Mouse (Mus musculus): ENCODE measurements at regions not wholly inside any gene's neighbourhood (a gene's known extent, or its start where the extent isn't known, plus 50 kb on each side); places are given as distances from the start of the nearest gene placed in this dataset.

GRCm38 (mm10) chr1:76829690-76830089 lies 685.2 kb downstream of the Epha4 start:
- no peak for TF ChIP-seq POLR2A (IDR thresholded peaks at IDR 0.05; ENCODE audit: low read depth, low read length)
- TF ChIP-seq CTCF (IDR thresholded peaks at IDR 0.05; ENCODE audit: extremely low read depth, insufficient read length, insufficient replicate concordance, low read depth, low read length) = no peak
